Mouse (Mus musculus): ENCODE measurements around the gene Stard3.

The Stard3 gene

GRCm38 (mm10) chr11:98325191-98325820 lies 32.9 kb upstream of the Stard3 start:
- no peak for DNase-seq (ENCODE audit: low read depth, low spot score)
- Histone ChIP-seq H3K36me3 (ENCODE audit: control insufficient read depth, insufficient read depth, low read length, poor library complexity, severe bottlenecking) (no peaks in the 10 kb centered on the region), H3K27me3 (ENCODE audit: control insufficient read depth, insufficient read depth, low read length, poor library complexity, severe bottlenecking) (peaks cover 4% of the 10 kb centered on the region)

GRCm38 (mm10) chr11:98325821-98326218 lies 32.3 kb upstream of the Stard3 start:
- Histone ChIP-seq H3K36me3 (ENCODE audit: control insufficient read depth, insufficient read depth, low read length, poor library complexity, severe bottlenecking) (no peaks in the 10 kb centered on the region), H3K27me3 (ENCODE audit: control insufficient read depth, insufficient read depth, low read length, poor library complexity, severe bottlenecking) (peaks cover 4% of the 10 kb centered on the region)
- no peak for DNase-seq (ENCODE audit: low read depth, low spot score)

- Histone ChIP-seq H3K27me3 (ENCODE audit: control insufficient read depth, insufficient read depth, low read length, poor library complexity, severe bottlenecking) (peaks cover 4% of the 10 kb centered on the region), H3K36me3 (ENCODE audit: control insufficient read depth, insufficient read depth, low read length, poor library complexity, severe bottlenecking) (no peaks in the 10 kb centered on the region)
- no peak for DNase-seq (ENCODE audit: low read depth, low spot score)
Measured at GRCm38 (mm10) chr11:98326741-98327135, 31.4 kb upstream of the Stard3 start.

GRCm38 (mm10) chr11:98327136-98328030 lies 30.8 kb upstream of the Stard3 start:
- Histone ChIP-seq H3K36me3 (ENCODE audit: control insufficient read depth, insufficient read depth, low read length, poor library complexity, severe bottlenecking) (no peaks in the 10 kb centered on the region), H3K27me3 (ENCODE audit: control insufficient read depth, insufficient read depth, low read length, poor library complexity, severe bottlenecking) (peaks cover 4% of the 10 kb centered on the region)
- peak; percentile 40 for DNase-seq (ENCODE audit: low read depth, low spot score)

- Histone ChIP-seq H3K27me3 (ENCODE audit: control insufficient read depth, insufficient read depth, low read length, poor library complexity, severe bottlenecking) (peaks cover 4% of the 10 kb centered on the region), H3K36me3 (ENCODE audit: control insufficient read depth, insufficient read depth, low read length, poor library complexity, severe bottlenecking) (no peaks in the 10 kb centered on the region)
Measured at GRCm38 (mm10) chr11:98328031-98328370, 30.2 kb upstream of the Stard3 start.

GRCm38 (mm10) chr11:98328371-98329069 lies 29.6 kb upstream of the Stard3 start:
- no peak for DNase-seq (ENCODE audit: low read depth, low spot score)
- Histone ChIP-seq H3K27me3 (ENCODE audit: control insufficient read depth, insufficient read depth, low read length, poor library complexity, severe bottlenecking) (peaks cover 4% of the 10 kb centered on the region), H3K36me3 (ENCODE audit: control insufficient read depth, insufficient read depth, low read length, poor library complexity, severe bottlenecking) (no peaks in the 10 kb centered on the region)

More at GRCm38 (mm10) chr11:98328031-98328370, 30.2 kb upstream of the Stard3 start:
- no peak for DNase-seq (ENCODE audit: low read depth, low spot score)

- H3K36me3 ChIP-seq (ENCODE audit: control insufficient read depth, insufficient read depth, low read length, poor library complexity, severe bottlenecking): no peaks in the 10 kb centered on the region
- DNase-seq (ENCODE audit: low read depth, low spot score): peak; percentile 54
- peaks cover 4% of the 10 kb centered on the region for H3K27me3 ChIP-seq (ENCODE audit: control insufficient read depth, insufficient read depth, low read length, poor library complexity, severe bottlenecking)
Measured at GRCm38 (mm10) chr11:98329081-98329959, 28.8 kb upstream of the Stard3 start, which contains the start of gene Neurod2. Neurod2 (minus strand) TSS chr11:98329648.

GRCm38 (mm10) chr11:98329960-98330744 lies 28.0 kb upstream of the Stard3 start:
- peaks cover 4% of the 10 kb centered on the region for H3K27me3 ChIP-seq (ENCODE audit: control insufficient read depth, insufficient read depth, low read length, poor library complexity, severe bottlenecking)
- H3K36me3 ChIP-seq (ENCODE audit: control insufficient read depth, insufficient read depth, low read length, poor library complexity, severe bottlenecking): no peaks in the 10 kb centered on the region
- DNase-seq (ENCODE audit: low read depth, low spot score): no peak

GRCm38 (mm10) chr11:98330745-98331204 lies 27.4 kb upstream of the Stard3 start:
- no peaks in the 10 kb centered on the region for H3K36me3 ChIP-seq (ENCODE audit: control insufficient read depth, insufficient read depth, low read length, poor library complexity, severe bottlenecking)
- DNase-seq (ENCODE audit: low read depth, low spot score): no peak

GRCm38 (mm10) chr11:98331401-98331800 lies 26.8 kb upstream of the Stard3 start:
- H3K27me3 ChIP-seq (ENCODE audit: control insufficient read depth, insufficient read depth, low read length, poor library complexity, severe bottlenecking): peaks cover 4% of the 10 kb centered on the region
- no peaks in the 10 kb centered on the region for H3K36me3 ChIP-seq (ENCODE audit: control insufficient read depth, insufficient read depth, low read length, poor library complexity, severe bottlenecking)
- DNase-seq (ENCODE audit: low read depth, low spot score): no peak

More at GRCm38 (mm10) chr11:98330745-98331204, 27.4 kb upstream of the Stard3 start:
- H3K27me3 ChIP-seq (ENCODE audit: control insufficient read depth, insufficient read depth, low read length, poor library complexity, severe bottlenecking): peaks cover 4% of the 10 kb centered on the region

- peaks cover 4% of the 10 kb centered on the region for H3K27me3 ChIP-seq (ENCODE audit: control insufficient read depth, insufficient read depth, low read length, poor library complexity, severe bottlenecking)
- DNase-seq (ENCODE audit: low read depth, low spot score): no peak
- no peaks in the 10 kb centered on the region for H3K36me3 ChIP-seq (ENCODE audit: control insufficient read depth, insufficient read depth, low read length, poor library complexity, severe bottlenecking)
Measured at GRCm38 (mm10) chr11:98332186-98332585, 26.0 kb upstream of the Stard3 start.

GRCm38 (mm10) chr11:98332841-98333240 lies 25.3 kb upstream of the Stard3 start:
- Histone ChIP-seq H3K36me3 (ENCODE audit: control insufficient read depth, insufficient read depth, low read length, poor library complexity, severe bottlenecking) (no peaks in the 10 kb centered on the region), H3K27me3 (ENCODE audit: control insufficient read depth, insufficient read depth, low read length, poor library complexity, severe bottlenecking) (peaks cover 4% of the 10 kb centered on the region)
- no peak for DNase-seq (ENCODE audit: low read depth, low spot score)

- Histone ChIP-seq H3K36me3 (ENCODE audit: control insufficient read depth, insufficient read depth, low read length, poor library complexity, severe bottlenecking) (no peaks in the 10 kb centered on the region), H3K27me3 (ENCODE audit: control insufficient read depth, insufficient read depth, low read length, poor library complexity, severe bottlenecking) (peaks cover 4% of the 10 kb centered on the region)
- DNase-seq (ENCODE audit: low read depth, low spot score): no peak
Measured at GRCm38 (mm10) chr11:98333263-98333696, 24.9 kb upstream of the Stard3 start.

Data from splenic B cell, adult 2 months (primary cell).